Mouse (Mus musculus) neural tube, embryonic 10.5 days (tissue): ENCODE data around the gene Chrm1.

ENCODE experiments used
- DNase-seq: peaks from one replicate; pipeline ENCODE4 v3.0.0-alpha.2; 2017; ENCODE audit warnings: low spot score; ENCODE audit errors: extremely low spot score

Gene Chrm1

DNA sequence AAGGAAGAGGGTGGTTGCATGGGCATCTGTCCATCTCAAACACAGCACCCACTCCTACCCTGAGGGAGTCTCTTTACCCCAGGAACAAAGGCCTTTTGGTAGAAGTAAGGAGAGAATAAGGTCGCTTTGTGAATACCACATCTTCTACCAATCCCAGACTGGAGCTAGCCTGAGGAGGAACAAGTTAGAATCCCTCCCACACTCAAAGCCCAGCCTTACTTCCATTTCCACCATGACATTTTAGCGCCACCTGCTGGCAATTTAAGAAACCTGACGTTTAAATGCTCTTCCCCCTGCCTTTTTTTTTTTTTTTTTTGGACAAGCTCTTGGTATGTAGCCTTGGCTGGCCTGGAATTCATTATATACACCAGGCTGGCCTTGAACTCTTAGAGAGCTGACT lies 19.4 kb downstream of the Chrm1 start:
- peak; percentile 67 for DNase-seq

DNA sequence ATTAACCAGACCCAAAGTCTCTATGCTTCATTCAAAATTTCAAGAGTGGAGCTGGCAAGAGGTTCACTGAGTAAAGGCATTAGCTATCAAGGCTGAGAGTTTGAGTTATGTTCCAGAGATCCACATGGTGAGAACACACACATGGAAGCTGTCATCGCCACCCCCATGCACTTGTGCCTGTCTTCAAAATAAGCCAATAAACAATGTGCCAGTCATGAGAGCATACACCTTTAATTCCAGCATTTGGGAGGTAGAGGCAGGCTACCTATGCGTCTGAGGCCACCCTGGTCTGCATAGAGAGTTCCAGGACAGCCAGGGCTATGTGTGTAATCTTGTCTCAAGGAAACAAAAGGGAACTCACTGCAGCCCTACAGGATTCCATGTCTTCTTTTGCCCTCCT lies 20.0 kb downstream of the Chrm1 start:
- DNase-seq = no peak

DNA sequence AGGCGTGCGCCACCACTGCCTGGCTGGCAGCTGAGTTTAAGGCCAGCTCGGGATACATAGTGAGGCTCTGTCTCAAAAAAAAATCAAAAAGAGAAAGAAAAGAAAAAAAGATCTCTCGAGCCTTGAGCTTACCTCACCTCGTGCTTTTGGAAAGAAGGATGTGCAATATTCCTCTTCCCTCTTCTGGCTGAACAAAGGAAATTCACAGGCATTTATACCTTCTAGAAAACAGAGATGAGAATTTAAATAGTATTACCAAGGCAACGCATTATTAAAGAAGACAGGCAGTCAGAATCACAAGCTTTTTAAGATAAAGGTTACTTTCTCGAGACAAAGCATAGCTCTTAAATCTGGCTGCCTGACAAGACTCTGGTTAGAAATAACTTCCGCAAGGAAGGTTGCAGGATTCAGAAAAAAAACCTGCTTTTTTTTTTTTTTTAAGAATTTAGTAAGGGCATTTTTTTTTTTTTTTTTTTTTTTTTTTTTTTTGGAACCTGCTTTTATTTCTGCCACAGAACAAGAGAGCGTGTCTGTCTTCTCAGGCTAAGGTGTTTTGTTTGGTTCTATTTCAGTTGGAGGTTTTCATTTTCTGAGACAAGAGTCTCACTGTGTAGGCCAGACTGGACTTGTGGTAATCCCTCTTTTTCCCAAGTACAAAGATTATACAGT lies 28.4 kb downstream of the Chrm1 start:
- DNase-seq = no peak

DNA sequence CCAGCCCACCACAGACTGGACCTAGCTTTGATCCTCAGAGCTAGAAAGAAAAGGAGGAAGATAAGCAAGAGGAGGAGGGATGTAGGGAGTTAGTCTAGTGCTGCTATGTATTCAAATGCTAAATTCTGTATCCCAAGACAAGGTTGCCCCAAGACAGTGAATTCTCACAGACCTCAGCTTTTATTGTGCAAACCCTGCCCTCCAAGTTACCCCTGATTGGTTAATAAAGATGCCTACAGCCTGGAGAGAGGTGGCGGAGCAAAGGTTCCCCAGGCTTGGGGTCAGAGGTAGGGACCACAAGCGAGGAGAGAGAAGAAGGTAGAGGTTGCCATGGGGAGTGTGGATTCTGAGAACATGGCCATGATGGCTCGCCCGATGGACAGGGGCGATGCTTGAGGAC lies 29.2 kb downstream of the Chrm1 start:
- no peak for DNase-seq

DNA sequence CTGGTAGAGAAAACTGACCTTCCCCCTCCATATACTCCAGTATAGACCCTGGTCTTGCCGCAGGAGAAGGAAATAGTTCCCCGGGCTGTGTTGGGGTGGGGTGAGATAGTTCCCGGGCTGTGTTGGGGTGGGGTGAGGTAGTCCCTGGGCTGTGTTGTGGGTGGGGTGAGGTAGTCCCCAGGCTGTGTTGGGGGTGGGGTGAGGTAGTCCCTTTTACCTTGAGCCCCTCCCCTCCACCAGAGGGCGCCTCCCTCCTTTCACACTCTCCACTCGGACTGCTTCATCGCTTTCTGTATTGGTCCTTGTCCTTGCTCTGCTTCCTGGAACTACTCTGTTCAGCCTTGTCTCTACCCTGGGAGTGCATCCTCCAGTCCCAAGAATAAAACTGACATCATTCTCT lies 31.7 kb downstream of the Chrm1 start:
- DNase-seq = no peak

DNA sequence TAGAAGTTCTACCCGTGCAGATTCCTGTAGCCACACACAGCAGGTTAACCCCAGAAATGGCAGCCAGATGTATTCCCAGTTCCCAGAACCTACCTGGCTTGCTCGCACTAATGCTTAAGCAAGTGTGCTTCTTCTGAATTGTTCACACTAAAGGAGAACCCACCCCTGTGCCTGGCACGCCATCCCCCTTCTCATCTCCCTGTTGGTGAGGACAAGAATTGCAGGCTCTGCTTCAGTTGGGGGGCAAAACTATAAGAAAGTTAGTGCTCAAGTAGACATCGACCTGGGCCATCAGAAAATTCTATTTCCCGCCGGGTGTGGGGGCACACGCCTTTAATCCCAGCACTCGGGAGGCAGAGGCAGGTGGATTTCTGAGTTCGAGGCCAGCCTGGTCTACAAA lies 36.1 kb downstream of the Chrm1 start:
- no peak for DNase-seq

DNA sequence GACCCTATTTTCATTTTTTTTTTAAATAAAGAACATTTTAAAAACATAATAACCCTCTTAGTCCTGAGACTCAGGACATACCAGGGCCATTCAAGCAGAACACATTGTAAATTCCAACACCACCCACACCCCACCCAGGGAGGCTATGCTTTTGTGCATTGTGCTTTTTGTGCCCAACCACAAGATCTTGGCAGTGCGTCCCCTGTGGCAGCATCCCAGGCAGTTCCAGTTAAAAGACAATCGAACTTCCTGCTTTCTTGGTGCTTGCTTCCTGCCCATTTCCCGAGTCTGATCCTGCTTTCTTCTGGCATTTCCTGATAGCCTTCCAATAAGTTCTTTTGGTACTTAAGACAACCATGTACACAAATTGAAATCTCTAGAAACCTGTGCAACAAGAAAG lies 38.9 kb downstream of the Chrm1 start:
- DNase-seq = no peak

DNA sequence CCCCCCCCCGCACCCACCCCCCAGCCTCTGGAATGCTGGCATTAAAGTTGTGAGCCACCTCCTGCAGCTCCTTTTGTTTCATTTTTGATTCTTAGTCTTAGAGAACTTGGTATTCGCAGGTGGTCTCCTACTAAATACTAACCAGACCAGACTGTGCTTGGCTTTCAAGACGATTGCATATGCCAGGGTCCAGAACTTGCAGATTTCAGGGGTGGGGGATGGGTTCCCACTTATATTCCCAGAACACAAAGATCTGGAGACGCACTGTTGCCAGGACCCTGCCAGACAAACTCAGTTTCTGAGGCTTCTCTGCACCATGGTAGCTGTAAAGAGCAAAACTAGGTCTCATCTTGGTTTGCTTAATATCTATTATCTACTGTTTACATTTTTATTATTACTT lies 40.0 kb downstream of the Chrm1 start:
- DNase-seq = no peak

DNA sequence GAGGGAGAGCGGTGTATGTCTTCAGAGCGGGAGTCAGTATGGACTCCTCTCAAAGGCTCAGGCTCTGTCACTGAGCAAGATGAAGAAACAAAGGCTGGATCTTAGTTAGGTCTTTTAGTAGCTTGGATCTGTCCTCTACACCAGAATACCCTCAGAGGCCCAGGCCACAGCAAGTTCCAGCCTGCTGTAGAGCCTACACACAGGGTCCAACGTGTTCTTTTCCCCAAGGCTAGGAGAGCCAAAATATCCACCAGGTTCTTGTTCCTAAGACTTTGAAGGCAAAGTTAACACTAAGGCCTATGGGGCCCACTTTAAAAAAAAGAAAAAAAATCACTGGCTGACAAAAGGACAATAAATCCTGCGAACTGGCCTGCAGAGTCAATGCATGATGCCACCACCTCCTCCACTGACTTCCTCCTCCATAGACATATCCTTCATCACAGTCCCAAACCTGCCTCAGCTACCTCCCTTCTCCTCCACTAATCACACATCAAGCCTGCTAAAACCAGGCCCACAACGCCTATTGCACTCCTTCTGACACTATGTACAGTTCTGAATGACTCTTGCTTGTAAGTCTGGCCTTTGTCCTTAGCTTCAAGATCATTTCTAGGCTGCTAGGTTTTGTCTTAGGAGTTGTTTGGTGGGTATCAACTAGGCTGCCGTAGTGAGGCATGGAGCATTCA lies 41.6 kb downstream of the Chrm1 start:
- no peak for DNase-seq

DNA sequence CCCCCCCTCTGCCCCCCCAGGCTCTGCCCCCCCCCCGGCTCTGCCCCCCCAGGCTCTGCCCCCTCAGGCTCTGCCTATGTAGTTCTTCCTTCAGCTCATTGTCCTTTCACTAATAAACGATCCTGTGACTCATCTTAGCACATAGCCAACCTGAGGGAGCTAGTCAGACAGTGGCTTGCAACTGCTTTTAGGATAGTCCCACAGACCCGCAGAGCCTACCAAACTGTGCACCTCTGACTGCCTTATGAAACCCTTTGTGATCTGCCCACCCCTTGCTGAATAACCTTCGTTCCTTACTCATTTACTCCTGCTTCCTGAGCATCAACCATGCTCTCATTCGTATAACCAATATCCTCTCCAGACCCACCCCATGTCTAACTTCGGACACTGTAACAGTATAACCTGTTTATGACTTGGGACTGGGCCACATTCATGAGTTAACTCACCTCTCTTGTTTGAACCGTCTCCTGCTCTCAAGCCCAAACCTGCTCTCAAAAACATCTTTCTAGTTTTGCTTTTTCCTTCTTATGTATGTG lies 42.6 kb downstream of the Chrm1 start:
- no peak for DNase-seq

DNA sequence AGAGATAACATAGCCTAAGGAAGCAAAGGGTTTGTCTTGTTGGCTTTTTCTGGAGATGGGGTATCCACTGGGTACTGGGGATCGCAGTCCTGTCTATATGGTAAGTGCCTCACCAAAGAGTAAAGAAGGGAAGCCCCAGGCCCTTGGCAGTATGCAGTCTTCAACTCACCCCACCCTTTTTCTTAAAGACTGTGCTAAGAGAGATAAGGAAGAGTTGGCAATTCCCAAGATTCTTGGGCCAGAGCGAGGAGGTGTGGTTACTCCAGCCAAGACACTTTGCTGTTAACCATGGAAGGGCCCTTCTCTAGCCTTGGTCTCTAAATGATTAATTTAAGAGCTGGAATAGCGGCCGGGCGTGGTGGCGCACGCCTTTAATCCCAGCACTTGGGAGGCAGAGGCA lies 43.3 kb downstream of the Chrm1 start:
- DNase-seq = no peak

DNA sequence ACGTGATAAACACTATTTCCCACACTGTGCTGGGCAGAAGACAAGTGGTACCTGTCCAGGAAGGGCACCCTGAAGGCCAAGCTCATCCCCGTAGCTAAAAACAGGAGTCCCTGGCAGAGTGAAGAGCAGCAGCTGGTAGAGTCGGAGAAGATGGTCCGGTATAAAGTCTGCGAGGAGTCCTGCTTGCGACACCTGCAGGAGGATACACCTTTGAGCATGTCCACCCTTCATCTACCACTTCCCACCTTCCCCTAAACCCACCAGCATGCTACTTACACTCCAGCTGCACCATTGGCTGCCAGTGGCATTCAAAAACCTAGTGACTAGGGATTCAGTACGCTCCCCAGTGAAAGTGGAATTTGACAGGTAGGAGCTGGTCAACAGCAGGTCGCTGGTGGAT lies 45.4 kb downstream of the Chrm1 start:
- DNase-seq = no peak

DNA sequence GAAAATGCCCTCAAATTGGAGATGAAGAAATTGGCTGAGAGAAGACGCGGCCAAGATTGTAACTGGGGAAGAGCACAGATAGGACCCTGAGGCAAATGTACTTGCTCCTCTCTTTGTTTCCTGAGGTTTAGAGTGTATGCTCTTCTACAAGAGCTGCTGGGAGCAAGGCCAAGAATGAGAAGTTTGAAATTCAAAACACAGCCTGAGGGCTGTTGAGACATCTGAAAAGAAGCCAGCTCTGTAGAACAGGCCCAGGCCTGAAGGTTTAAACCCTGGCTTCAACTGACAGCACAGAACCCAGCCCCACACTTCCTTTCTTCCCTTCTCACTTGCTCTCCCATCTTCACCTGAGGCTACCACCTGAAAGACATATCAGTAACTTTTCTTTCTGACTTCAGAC lies 46.5 kb downstream of the Chrm1 start:
- DNase-seq = no peak

DNA sequence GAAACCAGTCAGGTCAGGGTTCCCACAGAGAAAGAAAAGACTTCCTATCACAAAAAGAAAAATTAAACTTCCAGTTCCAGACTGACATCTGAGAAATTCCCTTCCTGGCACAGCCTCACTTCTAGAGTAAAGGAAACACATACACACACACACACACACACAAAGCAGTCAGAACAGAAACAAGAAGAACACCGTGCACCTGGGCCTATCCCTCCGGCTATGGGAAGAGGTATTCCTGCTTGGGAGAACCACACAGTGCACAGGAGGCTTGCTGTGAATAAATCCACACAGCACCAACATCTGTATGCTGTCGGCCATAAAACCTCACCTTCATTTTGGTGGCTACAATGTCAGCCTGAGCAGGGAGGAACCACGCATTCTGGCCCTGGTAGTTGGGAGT lies 47.9 kb downstream of the Chrm1 start:
- DNase-seq = no peak

DNA sequence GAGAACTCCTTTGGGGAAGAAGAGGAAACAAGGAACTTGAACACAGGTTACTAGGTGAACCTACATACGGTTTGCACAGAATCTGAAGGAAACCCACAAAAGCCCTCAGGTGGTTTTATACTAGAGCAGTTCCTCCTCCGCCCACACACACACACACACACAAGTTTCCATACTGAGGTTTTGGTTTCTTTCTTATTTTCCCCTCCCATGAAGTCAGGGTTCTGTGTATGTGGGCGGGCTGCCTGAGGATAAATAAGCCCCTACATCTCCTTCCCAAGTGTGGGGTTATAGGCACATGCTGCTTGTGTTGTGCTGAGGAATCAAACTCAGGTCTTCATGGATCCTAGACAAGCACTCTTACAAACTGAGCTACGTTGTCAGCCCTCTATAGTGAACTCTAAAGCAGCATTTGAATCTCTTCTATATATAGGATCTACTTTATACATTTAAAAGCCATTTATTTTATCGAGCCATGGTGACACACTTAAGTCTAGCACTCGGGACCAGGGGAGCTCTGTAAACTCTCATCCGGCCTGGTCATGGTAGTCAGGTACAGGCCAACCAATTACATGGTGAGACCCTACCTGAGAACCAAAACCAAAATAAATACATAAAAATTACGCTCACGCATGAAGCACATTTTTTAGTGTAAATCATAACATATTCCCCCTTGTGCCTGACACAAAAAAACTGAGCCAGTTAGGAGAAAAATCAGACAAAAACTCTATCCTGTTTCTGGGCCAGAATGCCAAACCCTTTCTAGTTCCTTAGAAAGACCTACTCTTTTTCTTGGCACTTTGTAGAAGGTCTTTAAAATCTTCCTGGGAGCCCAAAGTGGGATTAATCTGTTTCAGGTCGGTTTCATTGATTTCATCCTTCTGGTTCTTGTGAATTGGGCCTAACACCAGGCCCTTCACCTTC lies 48.6 kb downstream of the Chrm1 start:
- no peak for DNase-seq

DNA sequence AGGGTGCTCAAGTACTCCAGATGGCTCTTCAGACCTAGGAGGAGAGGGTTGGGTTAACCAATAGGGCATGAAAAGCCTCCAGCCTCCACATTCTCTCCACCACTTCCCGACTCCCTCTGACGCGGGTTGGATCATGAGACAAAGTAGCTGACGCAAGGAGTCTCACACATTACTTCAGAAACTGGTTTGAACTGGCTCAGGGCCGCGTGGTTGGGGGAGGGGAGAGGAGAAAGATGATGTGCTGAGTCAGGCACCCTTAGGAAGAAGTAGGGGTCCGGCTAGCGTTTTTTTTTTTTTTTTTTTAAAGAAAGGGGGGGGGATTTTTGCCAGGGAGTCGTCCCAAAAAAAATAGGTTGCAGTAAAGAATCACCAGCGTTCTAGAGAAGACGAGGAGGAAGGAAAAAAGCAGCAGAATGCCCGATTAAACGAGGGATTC lies 49.3 kb downstream of the Chrm1 start:
- peak; percentile 88 for DNase-seq

DNA sequence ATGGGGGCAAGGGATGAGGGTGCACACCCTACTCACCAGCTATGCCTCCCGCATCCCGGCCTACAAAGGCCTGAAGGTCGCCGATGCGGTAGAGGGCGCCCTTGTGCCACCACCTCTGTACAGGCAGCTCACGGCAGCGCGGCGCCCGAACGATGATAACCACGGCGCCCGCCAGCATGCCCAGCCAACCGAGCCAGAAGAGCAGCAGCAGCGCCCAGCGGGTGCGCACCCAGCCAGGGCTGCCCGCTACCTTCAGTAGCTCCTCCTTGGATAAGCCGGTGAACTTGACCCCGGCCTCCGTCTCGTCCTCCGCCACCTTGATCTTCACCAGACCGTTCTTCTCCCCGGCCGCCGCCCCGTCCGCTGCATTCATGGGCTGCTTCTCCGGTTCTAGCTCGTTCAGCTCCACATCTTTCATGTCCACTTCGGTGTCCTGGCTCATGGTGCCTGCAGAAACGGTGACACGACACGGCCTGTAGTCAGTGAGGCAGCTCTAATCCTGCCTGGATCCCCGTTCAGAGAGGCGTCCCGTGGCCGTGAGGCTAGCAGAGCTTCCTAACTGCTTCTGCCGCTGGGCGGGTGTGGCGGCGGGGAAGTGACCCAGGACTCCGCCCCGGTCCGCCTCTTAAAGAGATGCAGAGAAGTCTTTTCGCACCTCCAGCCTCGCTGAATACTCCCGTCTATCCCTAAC lies 49.9 kb downstream of the Chrm1 start:
- peak; percentile 90 for DNase-seq

DNA sequence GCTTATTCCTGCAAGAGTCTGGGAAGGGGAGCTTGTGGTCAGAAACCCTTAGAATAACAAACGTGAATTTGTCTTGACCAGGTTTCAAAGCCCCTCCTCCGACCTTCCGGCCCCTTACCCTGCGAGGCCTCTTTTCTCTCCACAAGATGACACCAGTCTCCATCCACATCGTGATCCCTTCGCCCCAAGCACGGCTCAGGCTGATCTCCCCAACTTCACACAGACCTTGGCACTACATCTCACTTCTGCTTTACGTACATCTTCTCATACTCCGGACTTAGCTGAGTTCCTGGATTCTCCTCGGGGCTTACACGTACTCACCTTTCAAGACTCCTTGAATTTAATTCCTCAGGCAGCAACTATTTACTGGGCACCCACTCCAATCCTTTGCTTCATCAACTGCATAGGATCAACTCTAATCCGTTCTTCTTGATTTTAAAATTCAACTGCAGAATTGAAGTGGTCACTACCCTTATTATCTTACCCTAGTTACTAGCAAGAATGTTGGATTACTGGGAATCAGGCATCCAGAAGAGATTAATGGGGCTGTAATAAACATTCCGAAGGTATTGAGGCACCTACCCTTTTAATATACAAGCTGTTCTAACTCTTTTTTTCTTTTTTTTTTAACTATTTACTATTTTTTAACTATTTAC lies 50.5 kb downstream of the Chrm1 start:
- DNase-seq = no peak

DNA sequence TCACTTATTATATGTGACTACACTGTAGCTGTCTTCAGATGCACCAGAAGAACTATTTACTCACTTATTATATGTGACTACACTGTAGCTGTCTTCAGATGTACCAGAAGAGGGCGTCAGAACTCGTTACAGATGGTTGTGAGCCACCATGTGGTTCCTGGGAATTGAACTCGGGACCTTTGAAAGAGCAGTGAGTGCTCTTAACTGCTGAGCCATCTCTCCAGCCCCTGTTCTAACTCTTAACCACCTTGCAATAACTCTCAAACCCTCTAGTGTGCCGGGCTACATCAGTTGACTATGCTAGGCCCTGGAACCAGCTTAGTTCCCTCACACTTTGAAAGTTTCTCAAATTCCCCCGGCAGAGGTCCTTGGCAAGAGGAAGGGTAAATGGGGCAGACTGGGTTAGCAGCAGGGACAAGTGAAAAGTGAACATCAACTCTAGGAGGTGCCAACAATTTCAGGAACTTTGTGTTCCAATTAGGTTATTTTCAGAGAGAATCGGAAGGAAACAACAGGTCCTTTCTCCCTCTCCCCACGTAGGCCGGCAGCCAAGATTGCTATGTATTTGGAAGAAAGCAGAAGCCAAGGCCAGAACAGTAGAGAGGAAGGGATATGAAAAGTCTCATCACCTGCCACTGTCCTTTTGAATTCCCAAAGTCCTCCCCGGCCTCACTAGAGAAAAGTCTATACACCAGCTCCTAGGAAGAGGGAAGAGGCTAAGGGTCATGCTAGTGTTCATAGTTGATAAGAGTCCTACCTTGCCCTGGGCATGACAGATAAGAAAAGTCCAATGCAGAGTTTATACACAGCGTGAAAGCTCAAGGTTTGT lies 51.3 kb downstream of the Chrm1 start:
- DNase-seq = no peak
